Mouse (Mus musculus): Measurements from ENCODE around the gene H3f3a. TPM values are rescaled to one million over a fixed set of nuclear protein-coding genes. Genes with fewer than 3 reads are reported as not detected.

Gene H3f3a
- polyA plus RNA-seq, 1 experiment: 348 TPM

DNA sequence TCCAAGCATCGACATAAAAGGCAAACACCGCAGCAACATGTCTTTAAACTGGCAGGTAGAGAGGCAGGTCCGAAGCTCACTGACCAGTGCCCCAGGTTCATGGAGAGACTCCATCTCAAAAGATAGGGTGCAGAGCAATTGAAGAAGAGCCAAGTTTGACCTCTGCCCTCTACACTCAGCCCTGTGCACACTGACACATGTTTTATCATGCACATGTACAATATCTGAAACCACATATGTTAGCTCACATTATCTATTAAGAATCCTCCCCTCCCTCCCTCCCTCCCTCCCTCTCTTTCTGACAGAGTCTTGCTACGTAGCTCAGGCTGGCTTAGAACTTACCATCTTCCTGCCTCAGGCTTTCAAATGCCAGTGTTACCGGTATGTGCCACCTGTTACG, 7.4 kb upstream of the H3f3a start:
- Histone ChIP-seq H3K36me3 (ENCODE audit: control insufficient read depth, insufficient read depth, low read length) (no peaks in the 10 kb centered on the region), H3K27me3 (replicated peaks; ENCODE audit: control insufficient read depth, insufficient read depth, low read length) (no peaks in the 10 kb centered on the region), H3K4me1 (ENCODE audit: control insufficient read depth, insufficient read depth, low read length) (no peaks in the 10 kb centered on the region), H3K4me3 (ENCODE audit: insufficient read depth, low read depth, low read length) (no peak overlapping the region), H3K27ac (ENCODE audit: insufficient read depth, low read depth, low read length) (no peak overlapping the region)
- 88% methylated on average over 6 of the region's 6 CpGs for WGBS
- TF ChIP-seq CTCF (conservative IDR thresholded peaks at IDR 0.05; ENCODE audit: insufficient read depth, insufficient read length, low read depth, low read length) (no peak), POLR2A (IDR thresholded peaks at IDR 0.05; ENCODE audit: low read depth, low read length) (no peak)
- DNase-seq: no peak

DNA sequence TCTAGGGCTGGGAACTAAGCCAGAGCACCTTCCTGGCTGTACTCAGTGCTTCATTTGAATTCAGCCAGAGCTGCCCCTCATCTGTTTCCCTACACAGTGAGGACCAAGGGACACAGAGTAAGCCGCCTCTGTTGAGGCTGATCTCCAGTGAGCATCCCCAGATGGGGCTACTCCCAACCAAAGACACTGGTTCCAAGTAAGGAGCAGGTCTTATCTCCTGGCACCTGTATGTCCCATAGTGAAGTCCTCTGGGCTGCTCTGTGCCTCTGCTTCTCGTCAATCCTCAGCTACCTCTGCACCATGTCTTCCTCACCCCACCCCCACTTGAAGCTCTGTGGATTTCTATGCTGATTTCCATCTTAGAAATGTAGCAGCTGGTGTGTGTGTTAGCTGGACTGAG, 4.3 kb upstream of the H3f3a start:
- TF ChIP-seq POLR2A (IDR thresholded peaks at IDR 0.05; ENCODE audit: low read depth, low read length): no peak
- TF ChIP-seq CTCF (conservative IDR thresholded peaks at IDR 0.05; ENCODE audit: insufficient read depth, insufficient read length, low read depth, low read length): no peak
- no peaks in the 10 kb centered on the region for H3K36me3 ChIP-seq (ENCODE audit: control insufficient read depth, insufficient read depth, low read length)
- DNase-seq: no peak
- no peaks in the 10 kb centered on the region; the same call in 1 of the 2 replicates for H3K4me1 ChIP-seq (ENCODE audit: control insufficient read depth, insufficient read depth, low read length)
- no peaks in the 10 kb centered on the region for H3K27me3 ChIP-seq (replicated peaks; ENCODE audit: control insufficient read depth, insufficient read depth, low read length)
- WGBS: 81% methylated on average over 2 of the region's 2 CpGs
- no peak overlapping the region for H3K27ac ChIP-seq (ENCODE audit: insufficient read depth, low read depth, low read length)
- no peak overlapping the region for H3K4me3 ChIP-seq (ENCODE audit: insufficient read depth, low read depth, low read length)

DNA sequence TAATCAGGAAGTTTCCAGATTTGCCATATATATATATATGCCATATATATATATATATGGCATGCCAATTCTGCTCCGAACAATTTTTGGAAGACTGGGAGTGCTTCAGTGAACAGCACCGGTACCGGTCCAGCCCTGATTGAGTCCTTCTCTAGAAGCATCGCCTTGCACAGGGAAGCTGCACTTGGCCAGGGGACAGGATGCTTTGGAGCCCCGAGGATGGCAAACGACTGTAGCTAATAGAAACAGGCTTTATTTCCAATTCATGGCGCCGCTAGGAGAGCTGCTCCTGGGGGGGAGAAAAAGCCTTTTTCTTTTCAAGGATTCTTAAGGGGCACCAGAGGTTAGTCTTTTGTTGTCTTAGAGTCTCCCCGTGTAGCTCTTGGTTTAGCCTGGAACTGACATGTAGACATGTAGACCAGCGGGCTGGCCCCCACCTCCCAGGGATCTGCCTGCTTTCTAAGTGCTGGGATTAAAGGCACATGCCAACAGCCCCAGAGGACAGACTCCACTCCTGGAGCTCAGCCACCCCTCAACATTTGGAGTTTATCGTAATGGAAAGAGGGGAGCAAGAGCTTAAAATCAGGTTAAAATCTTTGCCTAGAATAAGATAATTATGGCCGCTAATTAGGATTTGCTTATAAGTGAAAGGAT, 1.8 kb upstream of the H3f3a start:
- Histone ChIP-seq H3K36me3 (ENCODE audit: control insufficient read depth, insufficient read depth, low read length) (peaks cover 1% of the 10 kb centered on the region; the same call in 1 of the 2 replicates), H3K4me1 (ENCODE audit: control insufficient read depth, insufficient read depth, low read length) (peaks cover under 1% of the 10 kb centered on the region; the same call in 1 of the 2 replicates), H3K27ac (ENCODE audit: insufficient read depth, low read depth, low read length) (no peak overlapping the region), H3K27me3 (replicated peaks; ENCODE audit: control insufficient read depth, insufficient read depth, low read length) (no peaks in the 10 kb centered on the region), H3K4me3 (ENCODE audit: insufficient read depth, low read depth, low read length) (no peak overlapping the region)
- DNase-seq: no peak
- WGBS: 86% methylated on average over 12 of the region's 12 CpGs
- TF ChIP-seq POLR2A (IDR thresholded peaks at IDR 0.05; ENCODE audit: low read depth, low read length) (no peak), CTCF (conservative IDR thresholded peaks at IDR 0.05; ENCODE audit: insufficient read depth, insufficient read length, low read depth, low read length) (no peak)

- Histone ChIP-seq H3K4me3 (ENCODE audit: insufficient read depth, low read depth, low read length) (peak overlapping the region; percentile 97), H3K4me1 (ENCODE audit: control insufficient read depth, insufficient read depth, low read length) (peaks cover 3% of the 10 kb centered on the region; the same call in 1 of the 2 replicates), H3K27ac (ENCODE audit: insufficient read depth, low read depth, low read length) (peak overlapping the region; percentile 91), H3K36me3 (ENCODE audit: control insufficient read depth, insufficient read depth, low read length) (peaks cover 6% of the 10 kb centered on the region), H3K27me3 (replicated peaks; ENCODE audit: control insufficient read depth, insufficient read depth, low read length) (no peaks in the 10 kb centered on the region)
- WGBS: under 1% methylated on average over 61 of the region's 65 CpGs
- peak; percentile 96 for DNase-seq
- no peak for TF ChIP-seq CTCF (conservative IDR thresholded peaks at IDR 0.05; ENCODE audit: insufficient read depth, insufficient read length, low read depth, low read length)
- peak; percentile 96 for TF ChIP-seq POLR2A (IDR thresholded peaks at IDR 0.05; ENCODE audit: low read depth, low read length)
Observed at GRCm38 (mm10) chr1:180813409-180813884, 296 bp downstream of the H3f3a start.

GRCm38 (mm10) chr1:180812463-180813408, 1.0 kb downstream of the H3f3a start:
- Histone ChIP-seq H3K4me1 (ENCODE audit: control insufficient read depth, insufficient read depth, low read length) (peaks cover 3% of the 10 kb centered on the region; the same call in 1 of the 2 replicates), H3K27ac (ENCODE audit: insufficient read depth, low read depth, low read length) (peak overlapping the region; percentile 91), H3K36me3 (ENCODE audit: control insufficient read depth, insufficient read depth, low read length) (peaks cover 6% of the 10 kb centered on the region), H3K4me3 (ENCODE audit: insufficient read depth, low read depth, low read length) (peak overlapping the region; percentile 97), H3K27me3 (replicated peaks; ENCODE audit: control insufficient read depth, insufficient read depth, low read length) (no peaks in the 10 kb centered on the region)
- under 1% methylated on average over 71 of the region's 71 CpGs for WGBS
- DNase-seq: peak; percentile 65
- TF ChIP-seq CTCF (conservative IDR thresholded peaks at IDR 0.05; ENCODE audit: insufficient read depth, insufficient read length, low read depth, low read length) (no peak), POLR2A (IDR thresholded peaks at IDR 0.05; ENCODE audit: low read depth, low read length) (no peak)

- Histone ChIP-seq H3K4me3 (ENCODE audit: insufficient read depth, low read depth, low read length) (peak overlapping the region; percentile 97), H3K36me3 (ENCODE audit: control insufficient read depth, insufficient read depth, low read length) (peaks cover 13% of the 10 kb centered on the region), H3K4me1 (ENCODE audit: control insufficient read depth, insufficient read depth, low read length) (peaks cover 3% of the 10 kb centered on the region; the same call in 1 of the 2 replicates), H3K27me3 (replicated peaks; ENCODE audit: control insufficient read depth, insufficient read depth, low read length) (no peaks in the 10 kb centered on the region), H3K27ac (ENCODE audit: insufficient read depth, low read depth, low read length) (peak overlapping the region; percentile 91)
- TF ChIP-seq POLR2A (IDR thresholded peaks at IDR 0.05; ENCODE audit: low read depth, low read length): no peak
- TF ChIP-seq CTCF (conservative IDR thresholded peaks at IDR 0.05; ENCODE audit: insufficient read depth, insufficient read length, low read depth, low read length): peak; percentile 42
- WGBS: under 1% methylated on average over 27 of the region's 27 CpGs
- DNase-seq: peak; percentile 56
Observed at GRCm38 (mm10) chr1:180811596-180812462, 1.9 kb downstream of the H3f3a start.

Data from kidney, adult 2 months (tissue).